Comparison of ENCODE assay signal across 9 mouse cellular contexts in genomic region chr15:82960786-82961561, GRCm38 (mm10). TPM values are rescaled to one million over a fixed set of nuclear protein-coding genes. Genes with fewer than 3 reads are reported as not detected.
DNase-seq lines count a peak whose midpoint lies in the region; ATAC-seq and TF ChIP-seq lines count a peak whose summit lies in the region.
"Had no signal": no experiment of that assay in that cellular context is flagged by ENCODE, and none has a peak within 500 bp of the region (broad histone marks: within the 10 kb centered on the region; RNA-seq: fewer than 3 reads in every experiment).

No protein-coding gene starts in this region.

- H3K27me3 ChIP-seq in embryonic facial prominence, embryonic 11.5 days (ENCODE audit: control insufficient read depth, insufficient read depth, low read length), result peaks cover 15% of the 10 kb centered on the region
- no peaks in the 10 kb centered on the region; the same call in none of the 2 replicates for H3K27me3 ChIP-seq in hindbrain, embryonic 16.5 days (replicated peaks; ENCODE audit: control insufficient read depth, insufficient read depth, low read length)
- peaks cover 64% of the 10 kb centered on the region for H3K27me3 ChIP-seq in neural tube, embryonic 13.5 days

- no peak overlapping the region for H3K27ac ChIP-seq in embryonic facial prominence, embryonic 11.5 days (replicated peaks; ENCODE audit: low read depth, low read length)
- H3K27ac ChIP-seq in hindbrain, embryonic 16.5 days (ENCODE audit: low read depth, low read length), result peak overlapping the region; percentile 57
- peak overlapping the region; percentile 88 for H3K27ac ChIP-seq in neural tube, embryonic 13.5 days (replicated peaks)
- H3K27ac ChIP-seq in gastrocnemius, adult 2 months, result no peak overlapping the region

- intact Hi-C loops in gastrocnemius, adult 2 months (cut with DNase I), result no loop called here

- 2% methylated on average over 24 of the region's 26 CpGs for WGBS in embryonic facial prominence, embryonic 11.5 days
- 1% methylated on average over 24 of the region's 26 CpGs for WGBS in hindbrain, embryonic 16.5 days
- WGBS in neural tube, embryonic 13.5 days, result 1% methylated on average over 26 of the region's 26 CpGs

- DNase-seq in kidney, postnatal 10 days, result peak; percentile 59
- DNase-seq in kidney, adult 11 months, result no peak
- DNase-seq in embryonic facial prominence, embryonic 11.5 days (ENCODE audit: low spot score), result peak; percentile 46
- DNase-seq in urinary bladder, adult 18-20 months (ENCODE audit: low spot score in 2 of 2), result no peak
- DNase-seq in right cerebral cortex, postnatal 25 days, result no peak
- no peak for DNase-seq in gastrocnemius, adult 2 months

- H3K4me1 ChIP-seq in embryonic facial prominence, embryonic 11.5 days (ENCODE audit: control insufficient read depth, insufficient read depth, low read length), result peaks cover 30% of the 10 kb centered on the region
- peaks cover 67% of the 10 kb centered on the region for H3K4me1 ChIP-seq in hindbrain, embryonic 16.5 days (ENCODE audit: control insufficient read depth, insufficient read depth, low read depth, low read length)
- H3K4me1 ChIP-seq in neural tube, embryonic 13.5 days (replicated peaks), result peaks cover 94% of the 10 kb centered on the region

- peak overlapping the region; percentile 64 for H3K4me2 ChIP-seq in embryonic facial prominence, embryonic 11.5 days (ENCODE audit: low read depth, low read length)
- H3K4me2 ChIP-seq in hindbrain, embryonic 16.5 days (ENCODE audit: low read length), result peak overlapping the region; percentile 75
- peak overlapping the region; percentile 63 for H3K4me2 ChIP-seq in neural tube, embryonic 13.5 days

- no peak for TF ChIP-seq CTCF in gastrocnemius, adult 2 months (IDR thresholded peaks at IDR 0.05)

- ATAC-seq in embryonic facial prominence, embryonic 11.5 days (replicated peaks; ENCODE audit: insufficient number of reproducible peaks, low FRiP score, low TSS enrichment, low read depth), result peak; percentile 26; the same call in 1 of the 2 replicates
- ATAC-seq in hindbrain, embryonic 16.5 days, result 0 out of 2 replicates have a peak, but pooled peaks have one; percentile 6
- ATAC-seq in neural tube, embryonic 13.5 days (ENCODE audit: low read depth), result peak; percentile 19; the same call in 1 of the 2 replicates

- peak overlapping the region; percentile 23 for H3K4me3 ChIP-seq in embryonic facial prominence, embryonic 11.5 days (ENCODE audit: low read depth, low read length)
- peak overlapping the region; percentile 69 for H3K4me3 ChIP-seq in hindbrain, embryonic 16.5 days (ENCODE audit: low read length)
- H3K4me3 ChIP-seq in neural tube, embryonic 13.5 days, result peak overlapping the region; percentile 53
- no peak overlapping the region for H3K4me3 ChIP-seq in gastrocnemius, adult 2 months
- H3K4me3 ChIP-seq: erythroblast, embryonic 14.5 days had no signal

- H3K36me3 ChIP-seq in embryonic facial prominence, embryonic 11.5 days (replicated peaks; ENCODE audit: control insufficient read depth, insufficient read depth, low read depth, low read length), result no peaks in the 10 kb centered on the region
- no peaks in the 10 kb centered on the region for H3K36me3 ChIP-seq in hindbrain, embryonic 16.5 days (ENCODE audit: control insufficient read depth, insufficient read depth, low read length)
- no peaks in the 10 kb centered on the region for H3K36me3 ChIP-seq in neural tube, embryonic 13.5 days

- no peaks in the 10 kb centered on the region for H3K9me3 ChIP-seq in embryonic facial prominence, embryonic 11.5 days (replicated peaks; ENCODE audit: control insufficient read depth, low read length)
- H3K9me3 ChIP-seq in hindbrain, embryonic 16.5 days (ENCODE audit: control insufficient read depth, low read length), result no peaks in the 10 kb centered on the region
- H3K9me3 ChIP-seq in neural tube, embryonic 13.5 days, result no peaks in the 10 kb centered on the region

- peak overlapping the region; percentile 51 for H3K9ac ChIP-seq in embryonic facial prominence, embryonic 11.5 days (replicated peaks; ENCODE audit: low read length)
- peak overlapping the region; percentile 63 for H3K9ac ChIP-seq in hindbrain, embryonic 16.5 days (ENCODE audit: low read depth, low read length)
- peak overlapping the region; percentile 70 for H3K9ac ChIP-seq in neural tube, embryonic 13.5 days

RNA-seq across cellular contexts. Expression of gene Tcf20, which starts 26.7 kb away (rescaled TPM):
- 13.6 and 15.1 TPM in 2 replicates for polyA plus RNA-seq in embryonic facial prominence, embryonic 11.5 days (2014; fragmentation: Nextera tagmentation; extraction: Ambion mirVana)
- polyA plus RNA-seq in hindbrain, embryonic 16.5 days (2015; fragmentation: Nextera tagmentation; extraction: Ambion mirVana), result 9.3 TPM in 2 replicates
- polyA plus RNA-seq in neural tube, embryonic 13.5 days (2015; fragmentation: Nextera tagmentation; extraction: Ambion mirVana), result 11.8 and 12.7 TPM in 2 replicates
- 10 to 100 TPM; 28.9 to 33.6 TPM for total RNA-seq in gastrocnemius, adult 2 months (2021)

Comparison
In these comparisons a context has a peak if more than half of its experiments do, and no peak if none do; other contexts are left out.
1. DNase-seq: peak in kidney, postnatal 10 days (single experiment) and embryonic facial prominence, embryonic 11.5 days (single experiment); none in kidney, adult 11 months (single experiment), urinary bladder, adult 18-20 months (0 of 2), right cerebral cortex, postnatal 25 days (single experiment) and gastrocnemius, adult 2 months (single experiment).
2. H3K27ac ChIP-seq: peak in hindbrain, embryonic 16.5 days (single experiment) and neural tube, embryonic 13.5 days (single experiment); none in embryonic facial prominence, embryonic 11.5 days (single experiment) and gastrocnemius, adult 2 months (single experiment).
3. Peak in every context shown above with its lines, with median percentiles within 50 percentile points of each other: ATAC-seq, H3K4me2 ChIP-seq and H3K9ac ChIP-seq.